Mouse (Mus musculus) ZHBTc4 (cell line): ENCODE data around the gene Tlr13.
A peak's percentile ranks its signal among the peaks of the same experiment; 100 is the strongest.
"Not testable (repeated sequence)": the region's sequence is repeated elsewhere in the genome, so short reads cannot be mapped to it uniquely, and the experiment has no call there.

Experiments
- DNase-seq: peaks from one replicate; pipeline ENCODE4 v3.0.0-alpha.2; 2011; ENCODE audit warnings: low read depth, low spot score

Gene Tlr13

GRCm38 (mm10) chrX:106186713-106187649 lies 44.0 kb downstream of the Tlr13 start, which contains the start of gene Pgk1:
Gene Pgk1, plus strand, starts transcription at chrX:106187100.
- peak; percentile 97 for DNase-seq

GRCm38 (mm10) chrX:106187737-106188136 lies 44.7 kb downstream of the Tlr13 start:
- DNase-seq: peak; percentile 26

- DNase-seq: no peak
Observed at GRCm38 (mm10) chrX:106189356-106189755, 46.4 kb downstream of the Tlr13 start.

- DNase-seq: no peak
Observed at GRCm38 (mm10) chrX:106190091-106190490, 47.1 kb downstream of the Tlr13 start.

GRCm38 (mm10) chrX:106194361-106194760 lies 51.4 kb downstream of the Tlr13 start:
- DNase-seq: not testable (repeated sequence)

GRCm38 (mm10) chrX:106197308-106197707 lies 54.3 kb downstream of the Tlr13 start:
- peak; percentile 59 for DNase-seq

GRCm38 (mm10) chrX:106198904-106199303 lies 55.9 kb downstream of the Tlr13 start:
- DNase-seq: peak; percentile 28

- no peak for DNase-seq
Observed at GRCm38 (mm10) chrX:106209100-106209499, 66.1 kb downstream of the Tlr13 start.
